Mouse (Mus musculus): ENCODE data around the gene Kndc1. TPM values are rescaled to one million over a fixed set of nuclear protein-coding genes. Genes with fewer than 3 reads are reported as not detected.
A peak's percentile ranks its signal among the peaks of the same experiment; 100 is the strongest.

Gene Kndc1
- polyA plus RNA-seq, 2 experiments, result 0.01 TPM; not detected in 1

GRCm38 (mm10) chr7:139945516-139945915 is 51.0 kb downstream of the Kndc1 start:
- no peak for DNase-seq (ENCODE audit: low read depth in 3 of 3, low spot score in 3 of 3)
- TF ChIP-seq CTCF (IDR thresholded peaks at IDR 0.05; ENCODE audit: low read depth) (no peak), EP300 (IDR thresholded peaks at IDR 0.05; ENCODE audit: low read depth) (no peak)
- H3K36me3 ChIP-seq (replicated peaks; ENCODE audit: control insufficient read depth, insufficient read depth, low read depth), result no peaks in the 10 kb centered on the region
- H3K27me3 ChIP-seq (ENCODE audit: control insufficient read depth, insufficient read depth, low read length), result peaks cover 50% of the 10 kb centered on the region
- no peak for ATAC-seq (ENCODE audit: insufficient read depth)
- 21% methylated on average over 5 of the region's 5 CpGs for WGBS (ENCODE audit: insufficient replicate concordance)
- no peak overlapping the region for H3K4me2 ChIP-seq (ENCODE audit: low read depth)
- H3K9me3 ChIP-seq (ENCODE audit: control insufficient read depth, low read length), result no peaks in the 10 kb centered on the region
- H3K4me1 ChIP-seq (replicated peaks; ENCODE audit: control insufficient read depth in 2 of 2, insufficient read depth in 2 of 2, low read length in 1 of 2), result peaks cover 0 to 2% of the 10 kb centered on the region in 2 experiments; a peak in 3 of 4 replicates
- no peak overlapping the region for H3K27ac ChIP-seq
- H3K9ac ChIP-seq (replicated peaks), result no peak overlapping the region
- H3K4me3 ChIP-seq (ENCODE audit: insufficient read depth in 1 of 2, low read depth in 2 of 2, low read length in 2 of 2), result no peak overlapping the region

GRCm38 (mm10) chr7:139946032-139946431 is 51.5 kb downstream of the Kndc1 start:
- TF ChIP-seq CTCF (IDR thresholded peaks at IDR 0.05; ENCODE audit: low read depth), result no peak
- TF ChIP-seq EP300 (IDR thresholded peaks at IDR 0.05; ENCODE audit: low read depth), result no peak
- Histone ChIP-seq H3K4me3 (ENCODE audit: insufficient read depth in 1 of 2, low read depth in 2 of 2, low read length in 2 of 2) (no peak overlapping the region), H3K9ac (replicated peaks) (no peak overlapping the region), H3K27me3 (ENCODE audit: control insufficient read depth, insufficient read depth, low read length) (peaks cover 50% of the 10 kb centered on the region), H3K4me2 (ENCODE audit: low read depth) (no peak overlapping the region), H3K27ac (no peak overlapping the region), H3K9me3 (ENCODE audit: control insufficient read depth, low read length) (no peaks in the 10 kb centered on the region), H3K36me3 (replicated peaks; ENCODE audit: control insufficient read depth, insufficient read depth, low read depth) (no peaks in the 10 kb centered on the region), H3K4me1 (replicated peaks; ENCODE audit: control insufficient read depth in 2 of 2, insufficient read depth in 2 of 2, low read length in 1 of 2) (peaks cover 0 to 2% of the 10 kb centered on the region in 2 experiments; a peak in 3 of 4 replicates)
- ATAC-seq (ENCODE audit: insufficient read depth) (no peak), DNase-seq (ENCODE audit: low read depth in 3 of 3, low spot score in 3 of 3) (no peak)
- 22% methylated on average over 5 of the region's 5 CpGs for WGBS (ENCODE audit: insufficient replicate concordance)

GRCm38 (mm10) chr7:139949893-139950282 is 55.4 kb downstream of the Kndc1 start:
- under 1% methylated on average over 15 of the region's 15 CpGs for WGBS (ENCODE audit: insufficient replicate concordance)
- ATAC-seq (ENCODE audit: insufficient read depth) (peak; percentile 76), DNase-seq (ENCODE audit: low read depth in 3 of 3, low spot score in 3 of 3) (peak in 1 of 3 experiments; percentile 30)
- H3K4me2 ChIP-seq (ENCODE audit: low read depth), result peak overlapping the region; percentile 89
- TF ChIP-seq EP300 (IDR thresholded peaks at IDR 0.05; ENCODE audit: low read depth), result no peak
- peak; percentile 61 for TF ChIP-seq CTCF (IDR thresholded peaks at IDR 0.05; ENCODE audit: low read depth)
- no peaks in the 10 kb centered on the region for H3K36me3 ChIP-seq (replicated peaks; ENCODE audit: control insufficient read depth, insufficient read depth, low read depth)
- H3K4me3 ChIP-seq (ENCODE audit: insufficient read depth in 1 of 2, low read depth in 2 of 2, low read length in 2 of 2), result peak overlapping the region; percentile 63 to 89
- no peaks in the 10 kb centered on the region for H3K9me3 ChIP-seq (ENCODE audit: control insufficient read depth, low read length)
- H3K9ac ChIP-seq (replicated peaks), result peak overlapping the region; percentile 58
- peaks cover 15% of the 10 kb centered on the region for H3K27me3 ChIP-seq (ENCODE audit: control insufficient read depth, insufficient read depth, low read length)
- H3K4me1 ChIP-seq (replicated peaks; ENCODE audit: control insufficient read depth in 2 of 2, insufficient read depth in 2 of 2, low read length in 1 of 2), result peaks cover 0 to 6% of the 10 kb centered on the region in 2 experiments; a peak in 3 of 4 replicates
- no peak overlapping the region for H3K27ac ChIP-seq

- Histone ChIP-seq H3K4me1 (replicated peaks; ENCODE audit: control insufficient read depth in 2 of 2, insufficient read depth in 2 of 2, low read length in 1 of 2) (peaks cover 0 to 6% of the 10 kb centered on the region in 2 experiments; a peak in 3 of 4 replicates), H3K4me3 (ENCODE audit: insufficient read depth in 1 of 2, low read depth in 2 of 2, low read length in 2 of 2) (peak overlapping the region; percentile 63 to 89), H3K9me3 (ENCODE audit: control insufficient read depth, low read length) (no peaks in the 10 kb centered on the region), H3K4me2 (ENCODE audit: low read depth) (peak overlapping the region; percentile 89), H3K9ac (replicated peaks) (peak overlapping the region; percentile 58), H3K27ac (no peak overlapping the region), H3K27me3 (ENCODE audit: control insufficient read depth, insufficient read depth, low read length) (peaks cover 10% of the 10 kb centered on the region), H3K36me3 (replicated peaks; ENCODE audit: control insufficient read depth, insufficient read depth, low read depth) (no peaks in the 10 kb centered on the region)
- DNase-seq (ENCODE audit: low read depth in 3 of 3, low spot score in 3 of 3) (peak in 1 of 3 experiments; percentile 26), ATAC-seq (ENCODE audit: insufficient read depth) (peak; percentile 82)
- under 1% methylated on average over 33 of the region's 33 CpGs for WGBS (ENCODE audit: insufficient replicate concordance)
- TF ChIP-seq CTCF (IDR thresholded peaks at IDR 0.05; ENCODE audit: low read depth), result no peak
- no peak for TF ChIP-seq EP300 (IDR thresholded peaks at IDR 0.05; ENCODE audit: low read depth)
Observed at GRCm38 (mm10) chr7:139950283-139950971, 55.9 kb downstream of the Kndc1 start.

- Histone ChIP-seq H3K27ac (no peak overlapping the region), H3K9ac (replicated peaks) (peak overlapping the region; percentile 58), H3K36me3 (replicated peaks; ENCODE audit: control insufficient read depth, insufficient read depth, low read depth) (no peaks in the 10 kb centered on the region)
Observed at GRCm38 (mm10) chr7:139951079-139951478, 56.6 kb downstream of the Kndc1 start.

More at GRCm38 (mm10) chr7:139951079-139951478, 56.6 kb downstream of the Kndc1 start:
- Histone ChIP-seq H3K4me3 (ENCODE audit: insufficient read depth in 1 of 2, low read depth in 2 of 2, low read length in 2 of 2) (peak overlapping the region; percentile 63 to 89), H3K4me2 (ENCODE audit: low read depth) (peak overlapping the region; percentile 89), H3K9me3 (ENCODE audit: control insufficient read depth, low read length) (no peaks in the 10 kb centered on the region), H3K27me3 (ENCODE audit: control insufficient read depth, insufficient read depth, low read length) (peaks cover 3% of the 10 kb centered on the region), H3K4me1 (replicated peaks; ENCODE audit: control insufficient read depth in 2 of 2, insufficient read depth in 2 of 2, low read length in 1 of 2) (peaks cover 0 to 9% of the 10 kb centered on the region in 2 experiments; a peak in 3 of 4 replicates)
- ATAC-seq (ENCODE audit: insufficient read depth) (no peak), DNase-seq (ENCODE audit: low read depth in 3 of 3, low spot score in 3 of 3) (no peak)
- TF ChIP-seq CTCF (IDR thresholded peaks at IDR 0.05; ENCODE audit: low read depth) (no peak), EP300 (IDR thresholded peaks at IDR 0.05; ENCODE audit: low read depth) (no peak)
- WGBS (ENCODE audit: insufficient replicate concordance), result 3% methylated on average over 16 of the region's 16 CpGs

All from liver, embryonic 14.5 days (tissue).